Mouse (Mus musculus) lung, postnatal 0 days (tissue): Measurements from ENCODE around the gene Bmpr1a. TPM values are rescaled to one million over a fixed set of nuclear protein-coding genes. Genes with fewer than 3 reads are reported as not detected.
"Not testable (repeated sequence)": the region's sequence is repeated elsewhere in the genome, so short reads cannot be mapped to it uniquely, and the experiment has no call there.

Experiments used
- ATAC-seq: fragments of 200-750 bp; cut with Nextera tagmentation; 2 replicates; pipeline ENCODE4 v1.8.0; 2017; ENCODE audit warnings: moderate library complexity
- DNase-seq: peaks from one replicate; pipeline ENCODE4 v3.0.0-alpha.2; 2016; ENCODE audit warnings: low spot score
- H3K27ac ChIP-seq: fragments of 300-500 bp; sonication (generic); 2 replicates; pipeline ENCODE4 v1.5.1; 2014; ENCODE audit warnings: antibody characterized with exemption, mild to moderate bottlenecking, low read length, mixed read lengths
- H3K27me3 ChIP-seq: fragments of 300-500 bp; sonication (generic); replicated peaks from 2 replicates; pipeline ENCODE4 v1.6.1; 2014; ENCODE audit warnings: low read length, mixed read lengths; ENCODE audit not compliant: insufficient read depth
- H3K36me3 ChIP-seq: fragments of 300-500 bp; sonication (generic); 2 replicates; pipeline ENCODE4 v1.6.1; 2014; ENCODE audit warnings: low read length, mixed read lengths; ENCODE audit not compliant: insufficient read depth
- H3K4me1 ChIP-seq: fragments of 300-500 bp; sonication (generic); 2 replicates; pipeline ENCODE4 v1.6.1; 2014; ENCODE audit warnings: antibody characterized with exemption, low read depth, low read length, mixed read lengths; ENCODE audit not compliant: insufficient read depth
- H3K4me2 ChIP-seq: fragments of 300-500 bp; sonication (generic); replicated peaks from 2 replicates; pipeline ENCODE4 v1.6.1; 2014; ENCODE audit warnings: low read depth, mild to moderate bottlenecking, low read length, moderate library complexity, mixed read lengths
- H3K4me3 ChIP-seq: fragments of 300-500 bp; sonication (generic); 2 replicates; pipeline ENCODE4 v1.5.1; 2014; ENCODE audit warnings: low read depth, low read length
- H3K9ac ChIP-seq: fragments of 300-500 bp; sonication (generic); replicated peaks from 2 replicates; pipeline ENCODE4 v1.6.1; 2014; ENCODE audit warnings: low read depth, mild to moderate bottlenecking
- H3K9me3 ChIP-seq: fragments of 300-500 bp; sonication (generic); 2 replicates; pipeline ENCODE4 v1.6.1; 2016; ENCODE audit warnings: low read length, mixed read lengths
- CTCF ChIP-seq: IDR thresholded peaks from 2 replicates; pipeline ENCODE4 v1.5.1; 2016; ENCODE audit warnings: antibody characterized with exemption, mild to moderate bottlenecking
- EP300 ChIP-seq: IDR thresholded peaks from 2 replicates; pipeline ENCODE4 v1.6.1; 2016; ENCODE audit warnings: antibody characterized with exemption, mild to moderate bottlenecking, control low read depth
- WGBS: fragments of 180-500 bp; shearing (Covaris S2); extraction: QIAGEN DNeasy Blood & Tissue Kit; methylation state at CpG from one replicate; pipeline ENCODE4 v1.1.7; 2014; 5-methylcytosine and 5-hydroxymethylcytosine counted together
- polyA plus RNA-seq: library from polyadenylated mRNA; unstranded; fragments of >200 nt; fragmentation: Nextera tagmentation; extraction: Ambion mirVana; gene quantifications from 2 replicates; pipeline ENCODE4 v1.2.1, GENCODE M21; 2015

Bmpr1a gene
- polyA plus RNA-seq, 1 experiment from 2014 or later: 19.6 TPM

- H3K27me3 ChIP-seq: no peaks in the 10 kb centered on the region
- no peaks in the 10 kb centered on the region for H3K4me1 ChIP-seq
- whole genome bisulfite sequencing: 85% methylated on average over 2 of the region's 2 CpGs
- no peak for ATAC-seq
- H3K9ac ChIP-seq: no peak overlapping the region
- no peaks in the 10 kb centered on the region for H3K9me3 ChIP-seq
- DNase-seq: no peak
- no peak overlapping the region for H3K27ac ChIP-seq
- no peak for TF ChIP-seq CTCF
- TF ChIP-seq EP300: no peak
- no peak overlapping the region for H3K4me2 ChIP-seq
- H3K36me3 ChIP-seq: no peaks in the 10 kb centered on the region
- no peak overlapping the region for H3K4me3 ChIP-seq
Measured at GRCm38 (mm10) chr14:34371763-34372162, 131.4 kb downstream of the Bmpr1a start.

GRCm38 (mm10) chr14:34370921-34371320 lies 132.2 kb downstream of the Bmpr1a start:
- Histone ChIP-seq H3K9me3 (no peaks in the 10 kb centered on the region), H3K4me3 (no peak overlapping the region), H3K9ac (no peak overlapping the region), H3K36me3 (no peaks in the 10 kb centered on the region), H3K4me1 (no peaks in the 10 kb centered on the region), H3K27me3 (no peaks in the 10 kb centered on the region), H3K4me2 (no peak overlapping the region), H3K27ac (no peak overlapping the region)
- DNase-seq: no peak
- no peak for TF ChIP-seq EP300
- no peak for TF ChIP-seq CTCF
- ATAC-seq: no peak
- WGBS: 73% methylated on average over 3 of the region's 3 CpGs

GRCm38 (mm10) chr14:34370203-34370602 lies 132.9 kb downstream of the Bmpr1a start:
- 73% methylated on average over 3 of the region's 3 CpGs for WGBS
- ATAC-seq (no peak), DNase-seq (no peak)
- no peak overlapping the region for H3K9ac ChIP-seq
- no peaks in the 10 kb centered on the region for H3K4me1 ChIP-seq
- no peaks in the 10 kb centered on the region for H3K27me3 ChIP-seq
- no peak overlapping the region for H3K4me2 ChIP-seq
- no peaks in the 10 kb centered on the region for H3K36me3 ChIP-seq
- H3K9me3 ChIP-seq: no peaks in the 10 kb centered on the region
- no peak overlapping the region for H3K27ac ChIP-seq
- TF ChIP-seq EP300 (no peak), CTCF (peak; percentile 36)
- no peak overlapping the region for H3K4me3 ChIP-seq

DNA sequence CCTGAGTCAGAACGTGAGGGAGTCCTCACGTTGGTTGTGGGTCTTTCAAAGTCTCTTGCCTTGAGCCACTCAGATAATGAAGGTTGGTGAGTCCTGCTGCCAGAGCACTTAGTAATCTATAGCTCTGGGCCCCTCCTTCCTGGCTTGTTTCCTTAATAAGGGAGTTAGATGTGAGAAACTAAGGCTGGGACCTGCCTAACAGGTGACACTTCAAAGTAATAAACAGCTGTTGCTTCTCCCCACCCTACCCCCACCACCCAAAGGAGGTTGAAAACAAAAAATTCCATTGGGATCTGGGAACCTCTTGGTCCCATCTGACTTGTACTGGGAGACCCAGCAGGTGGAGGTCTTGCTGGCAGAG lies 138.0 kb downstream of the Bmpr1a start:
- Histone ChIP-seq H3K9me3 (no peaks in the 10 kb centered on the region), H3K4me1 (no peaks in the 10 kb centered on the region), H3K36me3 (no peaks in the 10 kb centered on the region), H3K27me3 (no peaks in the 10 kb centered on the region), H3K27ac (no peak overlapping the region), H3K4me3 (no peak overlapping the region), H3K4me2 (no peak overlapping the region), H3K9ac (no peak overlapping the region)
- no peak for ATAC-seq
- no peak for DNase-seq
- TF ChIP-seq EP300 (no peak), CTCF (no peak)
- 92% methylated on average over 2 of the region's 2 CpGs for WGBS

GRCm38 (mm10) chr14:34364254-34365146 lies 138.6 kb downstream of the Bmpr1a start:
- H3K27me3 ChIP-seq, H3K27ac ChIP-seq, H3K9ac ChIP-seq, H3K4me3 ChIP-seq, H3K9me3 ChIP-seq, H3K36me3 ChIP-seq, DNase-seq, H3K4me1 ChIP-seq, ATAC-seq: not testable (repeated sequence)
- WGBS: 86% methylated on average over 13 of the region's 15 CpGs
- peak overlapping the region; percentile 58 for H3K4me2 ChIP-seq

DNA sequence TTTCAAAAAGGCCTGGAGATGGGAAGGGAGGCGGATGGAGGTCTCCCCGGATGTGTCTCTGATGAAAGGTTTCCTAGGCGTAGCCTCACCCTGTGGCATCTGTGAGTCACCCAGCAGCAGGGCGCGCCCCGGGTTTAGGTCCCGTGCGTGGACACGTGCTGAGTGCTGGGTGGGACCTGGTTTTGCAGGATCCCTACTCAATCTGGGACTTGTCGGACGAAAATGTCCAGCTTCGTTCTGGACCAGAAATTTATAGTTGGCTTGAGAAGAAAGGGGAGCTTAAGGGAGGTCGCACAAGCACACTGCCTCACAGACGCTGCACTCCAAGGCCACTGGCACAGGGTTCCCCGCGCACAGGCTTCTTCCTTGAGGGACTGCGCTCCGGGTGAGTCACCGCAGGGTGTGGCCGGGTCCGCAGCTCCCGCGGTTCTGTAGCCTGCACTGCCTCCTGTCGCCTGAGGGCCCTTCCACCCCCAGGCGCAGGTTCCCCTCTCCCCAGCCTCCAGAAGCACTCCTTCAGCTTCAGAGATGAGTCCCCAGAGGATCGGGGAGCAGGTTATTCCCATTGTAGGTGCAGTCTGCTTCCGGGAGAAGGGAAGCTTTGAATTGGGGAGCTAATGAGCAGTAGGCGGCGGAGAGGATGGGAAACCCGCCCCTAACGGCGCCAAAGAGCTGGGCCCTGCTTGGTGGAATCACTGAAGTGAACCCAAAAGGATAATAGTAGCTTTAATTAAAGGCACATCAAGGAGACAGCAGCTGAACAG lies 139.5 kb downstream of the Bmpr1a start:
- Histone ChIP-seq H3K27ac (no peak overlapping the region), H3K36me3 (no peaks in the 10 kb centered on the region), H3K4me2 (peak overlapping the region; percentile 58), H3K9me3 (no peaks in the 10 kb centered on the region), H3K27me3 (no peaks in the 10 kb centered on the region), H3K9ac (0 out of 2 replicates have a peak overlapping the region, but pooled peaks have one; percentile 1), H3K4me1 (no peaks in the 10 kb centered on the region), H3K4me3 (peak overlapping the region; percentile 35)
- TF ChIP-seq EP300: peak; percentile 58; the same call in 1 of the 2 replicates
- peak; percentile 73 for TF ChIP-seq CTCF
- 4% methylated on average over 32 of the region's 32 CpGs for WGBS
- peak; percentile 94 for DNase-seq
- peak; percentile 96 for ATAC-seq
